Mouse (Mus musculus) kidney, adult 11 months (tissue): ENCODE data around the gene Sdhb.

Source experiments
- DNase-seq: peaks from one replicate; pipeline ENCODE4 v3.0.0; 2022

The Sdhb gene

GRCm38 (mm10) chr4:141016311-141016710 is 55.3 kb downstream of the Sdhb start:
- no peak for DNase-seq

GRCm38 (mm10) chr4:141017657-141018436 is 56.8 kb downstream of the Sdhb start:
- DNase-seq = no peak

GRCm38 (mm10) chr4:141020220-141020619 is 59.2 kb downstream of the Sdhb start:
- no peak for DNase-seq

- DNase-seq = no peak
Observed at GRCm38 (mm10) chr4:141020811-141021613, 60.0 kb downstream of the Sdhb start.

- DNase-seq = no peak
Observed at GRCm38 (mm10) chr4:141021614-141021929, 60.6 kb downstream of the Sdhb start.

GRCm38 (mm10) chr4:141024052-141024451 is 63.0 kb downstream of the Sdhb start:
- DNase-seq = no peak

GRCm38 (mm10) chr4:141024992-141025391 is 64.0 kb downstream of the Sdhb start:
- no peak for DNase-seq
